Mouse (Mus musculus): ENCODE results near the gene Sdk2.

Gene Sdk2

GRCm38 (mm10) chr11:114046927-114047326 is 19.9 kb downstream of the Sdk2 start:
- DNase-seq (ENCODE audit: low spot score in 2 of 2) = no peak

GRCm38 (mm10) chr11:114044373-114044772 is 22.5 kb downstream of the Sdk2 start:
- no peak for DNase-seq (ENCODE audit: low spot score in 2 of 2)

GRCm38 (mm10) chr11:114043530-114043929 is 23.3 kb downstream of the Sdk2 start:
- no peak for DNase-seq (ENCODE audit: low spot score in 2 of 2)

GRCm38 (mm10) chr11:114040391-114041035 is 26.3 kb downstream of the Sdk2 start:
- DNase-seq (ENCODE audit: low spot score in 2 of 2) = no peak

- no peak for DNase-seq (ENCODE audit: low spot score in 2 of 2)
These were observed 28.8 kb downstream of the Sdk2 start for GRCm38 (mm10) chr11:114038036-114038435.

- DNase-seq (ENCODE audit: low spot score in 2 of 2) = no peak
These were observed 35.4 kb downstream of the Sdk2 start for GRCm38 (mm10) chr11:114031491-114031890.

GRCm38 (mm10) chr11:114030214-114030613 is 36.6 kb downstream of the Sdk2 start:
- no peak for DNase-seq (ENCODE audit: low spot score in 2 of 2)

GRCm38 (mm10) chr11:114028512-114028911 is 38.3 kb downstream of the Sdk2 start:
- DNase-seq (ENCODE audit: low spot score in 2 of 2) = no peak

- no peak for DNase-seq (ENCODE audit: low spot score in 2 of 2)
These were observed 38.8 kb downstream of the Sdk2 start for GRCm38 (mm10) chr11:114028021-114028420.

GRCm38 (mm10) chr11:114025056-114025455 is 41.8 kb downstream of the Sdk2 start:
- no peak for DNase-seq (ENCODE audit: low spot score in 2 of 2)

- DNase-seq (ENCODE audit: low spot score in 2 of 2) = no peak
These were observed 42.9 kb downstream of the Sdk2 start for GRCm38 (mm10) chr11:114023965-114024364.

- no peak for DNase-seq (ENCODE audit: low spot score in 2 of 2)
These were observed 44.7 kb downstream of the Sdk2 start for GRCm38 (mm10) chr11:114022166-114022565.

GRCm38 (mm10) chr11:114019087-114019486 is 47.8 kb downstream of the Sdk2 start:
- DNase-seq (ENCODE audit: low spot score in 2 of 2) = no peak

- no peak for DNase-seq (ENCODE audit: low spot score in 2 of 2)
These were observed 49.9 kb downstream of the Sdk2 start for GRCm38 (mm10) chr11:114016889-114017392.

GRCm38 (mm10) chr11:114016108-114016888 is 50.5 kb downstream of the Sdk2 start:
- no peak for DNase-seq (ENCODE audit: low spot score in 2 of 2)

GRCm38 (mm10) chr11:114011523-114011922 is 55.3 kb downstream of the Sdk2 start:
- no peak for DNase-seq (ENCODE audit: low spot score in 2 of 2)

- no peak for DNase-seq (ENCODE audit: low spot score in 2 of 2)
These were observed 61.0 kb downstream of the Sdk2 start for GRCm38 (mm10) chr11:114005879-114006278.

- no peak for DNase-seq (ENCODE audit: low spot score in 2 of 2)
These were observed 62.2 kb downstream of the Sdk2 start for GRCm38 (mm10) chr11:114004651-114005050.

- no peak for DNase-seq (ENCODE audit: low spot score in 2 of 2)
These were observed 63.7 kb downstream of the Sdk2 start for GRCm38 (mm10) chr11:114003195-114003594.

- no peak for DNase-seq (ENCODE audit: low spot score in 2 of 2)
These were observed 66.8 kb downstream of the Sdk2 start for GRCm38 (mm10) chr11:114000051-114000450.

- no peak for DNase-seq (ENCODE audit: low spot score in 2 of 2)
These were observed 68.1 kb downstream of the Sdk2 start for GRCm38 (mm10) chr11:113998702-113999101.

GRCm38 (mm10) chr11:113993921-113994320 is 72.9 kb downstream of the Sdk2 start:
- no peak for DNase-seq (ENCODE audit: low spot score in 2 of 2)

GRCm38 (mm10) chr11:113992894-113993293 is 74.0 kb downstream of the Sdk2 start:
- DNase-seq (ENCODE audit: low spot score in 2 of 2) = no peak

All from natural killer cell, adult 2 months (primary cell).